Mouse (Mus musculus) erythroid progenitor cell, adult 5-6 weeks (primary cell): Measurements from ENCODE around the gene Gcnt7. TPM values are rescaled to one million over a fixed set of nuclear protein-coding genes. Genes with fewer than 3 reads are reported as not detected.

ENCODE experiments used
- ATAC-seq: replicated peaks from 2 replicates; pipeline ENCODE4 v1.8.0; 2016; ENCODE audit warnings: moderate number of reproducible peaks, mild to moderate bottlenecking, moderate TSS enrichment, inconsistent platforms; ENCODE audit not compliant: poor library complexity, low FRiP score, severe bottlenecking
- total RNA-seq, 2 experiments: library from RNA; stranded (forward) in 1 of 2; stranded (reverse) in 1 of 2; fragments of 150-400 nt in 1 of 2; fragments of 186-747, 209-891 nt in 1 of 2; gene quantifications; 2 replicates each; pipeline versions ENCODE4 v1.2.3 to v1.2.4; 2015 to 2017; ENCODE audit warnings: low replicate concordance in 2 of 2

Gene Gcnt7
- total RNA-seq, 2 experiments from 2014 or later, result not detected

- no peak for ATAC-seq
Measured at GRCm38 (mm10) chr2:172466427-172467132, 8.2 kb upstream of the Gcnt7 start.

GRCm38 (mm10) chr2:172462813-172463212 lies 4.4 kb upstream of the Gcnt7 start:
- ATAC-seq, result no peak

DNA sequence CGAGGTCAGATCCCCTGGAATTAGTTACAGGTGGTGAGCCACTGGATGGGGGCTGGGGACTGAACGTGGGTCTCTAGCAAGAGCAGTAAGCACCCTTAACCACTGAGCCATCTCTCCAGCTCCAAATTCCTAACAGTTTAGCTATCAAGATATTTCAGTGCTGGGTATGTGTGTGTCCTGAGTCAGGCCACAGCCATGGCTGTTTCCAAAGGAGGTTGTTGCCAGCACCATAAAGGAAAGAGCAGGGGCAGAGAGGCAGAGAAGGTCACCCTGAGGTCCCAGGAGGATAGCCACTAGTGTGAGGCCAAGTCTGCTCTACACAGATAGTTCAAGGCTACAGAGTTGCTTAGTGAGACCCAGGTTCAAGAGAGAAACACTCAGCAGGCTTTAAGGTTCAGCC lies 2.3 kb upstream of the Gcnt7 start:
- no peak for ATAC-seq

DNA sequence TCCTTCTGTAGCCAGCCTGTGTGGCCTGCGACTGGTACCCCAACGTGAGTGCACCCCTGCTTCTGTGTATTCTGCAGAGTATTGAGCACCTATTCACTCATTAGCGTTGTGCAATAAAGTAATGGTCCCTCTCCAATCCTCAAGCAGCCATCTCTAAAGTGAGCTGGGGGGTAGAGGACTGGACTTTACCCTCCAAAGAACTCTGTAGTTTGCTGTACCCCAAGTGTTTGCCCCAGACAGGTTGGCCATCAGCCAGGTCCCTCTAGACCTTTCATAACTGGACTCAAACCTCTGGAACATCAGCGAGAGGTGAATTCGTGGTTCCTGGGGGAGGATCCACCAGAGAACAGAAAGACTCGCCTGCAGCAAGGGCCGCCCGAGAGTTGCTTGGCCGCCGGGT lies 5.9 kb downstream of the Gcnt7 start:
- ATAC-seq, result no peak

DNA sequence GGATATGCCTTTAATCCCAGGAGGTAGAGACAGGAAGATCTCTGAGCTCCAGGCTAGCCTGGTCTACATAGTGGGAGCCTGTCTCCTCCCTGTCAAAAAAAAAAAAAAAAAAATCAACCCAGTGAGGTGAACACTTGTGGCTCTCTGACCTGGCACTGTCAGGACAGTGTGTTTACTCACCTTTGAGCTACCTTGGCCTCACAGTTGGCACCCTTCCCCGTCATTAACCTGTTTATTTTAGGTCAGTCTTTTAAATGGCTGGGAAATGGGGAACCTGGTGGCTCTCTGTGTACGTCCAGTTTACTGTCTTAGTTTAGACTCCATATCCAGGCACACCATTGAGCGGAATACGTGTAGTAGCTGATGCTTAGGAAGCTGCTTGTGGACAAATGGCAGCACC lies 6.4 kb downstream of the Gcnt7 start:
- no peak for ATAC-seq

GRCm38 (mm10) chr2:172450640-172451039 lies 7.8 kb downstream of the Gcnt7 start:
- ATAC-seq, result no peak

DNA sequence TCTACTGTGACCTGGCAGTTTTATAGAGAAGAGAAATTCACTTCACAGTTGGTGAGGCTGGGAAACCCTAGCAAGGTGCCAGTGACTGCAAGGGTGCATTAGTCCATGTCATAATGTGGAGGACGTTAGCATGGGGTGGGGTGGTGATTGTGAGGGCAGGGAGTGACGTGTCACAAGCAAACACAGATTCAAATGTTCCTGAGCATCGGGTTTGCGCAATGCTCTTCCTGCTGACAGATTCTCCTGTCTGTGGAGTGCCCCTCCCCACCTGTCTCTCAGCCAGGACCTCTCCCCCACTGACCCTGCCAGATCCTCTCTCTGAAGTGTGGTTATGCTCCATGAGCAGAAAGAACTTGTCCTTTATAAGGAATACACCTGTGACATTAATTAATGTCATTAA lies 10.1 kb downstream of the Gcnt7 start:
- ATAC-seq, result no peak

DNA sequence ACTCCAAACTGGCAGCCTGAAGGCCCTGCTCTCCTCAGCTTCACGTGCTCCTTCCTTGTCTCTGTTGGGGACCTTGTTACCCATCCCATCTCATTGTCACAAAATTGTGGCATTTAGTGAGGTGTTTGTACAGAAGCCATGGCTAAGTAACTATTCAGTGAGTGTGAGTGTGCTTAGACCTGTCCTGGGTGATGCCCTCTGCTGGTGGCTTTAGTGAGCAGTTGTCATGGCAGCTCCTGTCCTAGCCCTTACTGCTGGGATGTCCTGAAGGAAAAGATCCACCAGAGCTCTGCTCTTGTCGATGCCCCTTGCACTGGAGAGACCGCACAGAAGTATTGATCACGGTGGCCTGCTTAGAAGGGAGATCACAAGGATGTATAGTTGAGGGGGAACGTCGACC lies 11.1 kb downstream of the Gcnt7 start:
- no peak for ATAC-seq

- no peak for ATAC-seq
Measured at GRCm38 (mm10) chr2:172445617-172446016, 12.8 kb downstream of the Gcnt7 start.

DNA sequence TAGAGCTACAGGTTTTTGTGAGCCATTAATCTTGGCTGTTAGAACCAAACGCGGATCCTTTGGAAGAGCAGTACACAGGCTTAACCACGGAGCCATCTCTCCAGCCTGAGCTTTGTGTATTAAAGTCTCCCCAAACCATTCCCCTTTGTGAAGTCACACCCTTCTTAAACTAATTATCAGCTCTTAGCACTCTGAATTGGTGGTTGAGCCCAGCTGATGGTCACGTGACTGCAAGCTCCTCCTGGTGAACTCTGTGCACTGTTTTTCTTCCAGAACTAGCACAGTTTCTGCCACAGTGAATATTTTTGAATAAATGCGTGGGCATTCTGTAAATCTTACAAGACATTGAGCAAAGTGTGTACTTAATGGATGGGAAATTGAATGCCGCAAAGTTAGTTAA lies 17.2 kb downstream of the Gcnt7 start:
- peak; percentile 73 for ATAC-seq

- peak; percentile 50 for ATAC-seq
Measured at GRCm38 (mm10) chr2:172440640-172441005, 17.8 kb downstream of the Gcnt7 start.

GRCm38 (mm10) chr2:172439843-172440639 lies 18.4 kb downstream of the Gcnt7 start, which contains the start of gene Rtf2:
Gene Rtf2, plus strand, starts transcription at chr2:172440556.
- peak; percentile 88 for ATAC-seq

- no peak for ATAC-seq
Measured at GRCm38 (mm10) chr2:172437371-172437952, 20.9 kb downstream of the Gcnt7 start.

GRCm38 (mm10) chr2:172433746-172434145 lies 24.6 kb downstream of the Gcnt7 start:
- ATAC-seq, result no peak

DNA sequence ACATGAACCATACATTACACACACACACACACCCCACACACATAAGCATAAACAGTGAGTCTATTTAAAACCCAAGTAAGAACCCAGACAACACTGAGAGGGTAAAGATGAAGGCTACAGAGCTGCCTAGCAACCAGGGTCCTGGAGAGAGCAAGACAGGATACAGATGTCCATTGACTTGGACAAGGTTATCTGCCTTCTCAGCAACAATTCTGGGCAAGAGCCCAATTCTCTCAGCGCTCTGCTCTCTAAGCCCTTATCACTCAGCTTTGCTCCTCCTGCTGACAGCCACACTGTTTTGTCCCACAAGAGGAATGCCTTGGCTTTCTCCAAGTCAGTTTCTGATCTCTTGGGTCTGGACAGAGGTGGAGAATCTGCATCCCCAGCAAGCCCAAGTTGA lies 27.8 kb downstream of the Gcnt7 start:
- no peak for ATAC-seq

GRCm38 (mm10) chr2:172418208-172418607 lies 40.2 kb downstream of the Gcnt7 start:
- ATAC-seq, result no peak

GRCm38 (mm10) chr2:172416876-172417275 lies 41.5 kb downstream of the Gcnt7 start:
- no peak for ATAC-seq

- no peak for ATAC-seq
Measured at GRCm38 (mm10) chr2:172416218-172416617, 42.2 kb downstream of the Gcnt7 start.

GRCm38 (mm10) chr2:172413894-172414293 lies 44.5 kb downstream of the Gcnt7 start:
- no peak for ATAC-seq

GRCm38 (mm10) chr2:172413273-172413672 lies 45.1 kb downstream of the Gcnt7 start:
- ATAC-seq, result no peak

- no peak for ATAC-seq
Measured at GRCm38 (mm10) chr2:172412454-172412853, 45.9 kb downstream of the Gcnt7 start.
